Mouse (Mus musculus) kidney, postnatal 25 days (tissue): ENCODE data around the gene Gm49486.
A peak's percentile ranks its signal among the peaks of the same experiment; 100 is the strongest.

ENCODE experiments used
- DNase-seq, 2 experiments: peaks; one replicate each; pipeline ENCODE4 v3.0.0; 2021; ENCODE audit warnings: mixed read lengths in 2 of 2

The Gm49486 gene

DNA sequence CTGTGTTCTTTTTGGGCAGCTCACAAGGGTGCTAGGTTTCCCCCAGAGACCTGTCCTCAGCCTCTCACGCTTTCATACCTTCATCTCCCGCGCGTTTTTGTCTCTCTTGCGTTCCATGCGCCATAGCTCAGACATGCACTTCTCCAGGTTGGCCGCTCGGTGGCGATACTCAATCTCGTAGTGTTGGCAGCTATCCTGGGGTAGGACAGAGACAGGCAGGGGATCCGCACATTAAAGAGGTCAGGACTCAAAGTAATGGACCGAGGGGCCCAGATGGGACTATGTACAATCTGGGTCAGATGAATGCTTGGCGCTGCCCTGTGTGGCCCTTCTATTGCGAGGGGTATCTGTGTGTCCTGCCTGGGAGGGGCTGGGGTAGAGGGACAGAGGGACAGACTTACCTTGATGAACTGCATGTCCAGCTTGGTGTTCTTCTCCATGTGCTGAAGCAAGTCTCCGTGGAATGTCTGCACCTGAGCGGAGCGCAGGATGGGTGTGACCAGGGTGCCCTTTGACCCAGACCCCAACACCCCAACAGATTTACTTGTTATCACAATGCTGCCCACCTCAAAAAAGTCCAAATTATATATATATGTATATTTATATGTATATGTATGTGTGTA is 42.0 kb downstream of the Gm49486 start:
- no peak for DNase-seq

DNA sequence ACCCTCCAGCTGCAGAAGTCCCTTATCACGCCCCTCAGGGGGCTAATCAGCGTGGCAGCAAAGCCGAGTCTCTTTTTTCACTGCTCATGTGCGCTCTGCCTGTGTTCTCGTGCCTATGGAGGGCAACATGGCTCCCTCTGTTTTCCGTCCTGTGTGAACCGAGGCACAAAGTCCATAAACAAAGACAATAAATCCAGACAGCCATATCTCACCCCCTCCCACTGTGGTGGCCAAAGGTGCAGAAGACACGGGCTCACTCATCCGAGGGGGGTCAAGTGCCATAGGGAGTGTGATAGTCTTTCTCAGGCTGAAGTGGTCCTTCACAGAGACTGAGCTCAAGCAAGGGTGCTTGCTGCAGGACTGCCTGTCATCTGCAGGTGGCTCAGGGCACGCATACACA is 43.8 kb downstream of the Gm49486 start:
- no peak for DNase-seq

DNA sequence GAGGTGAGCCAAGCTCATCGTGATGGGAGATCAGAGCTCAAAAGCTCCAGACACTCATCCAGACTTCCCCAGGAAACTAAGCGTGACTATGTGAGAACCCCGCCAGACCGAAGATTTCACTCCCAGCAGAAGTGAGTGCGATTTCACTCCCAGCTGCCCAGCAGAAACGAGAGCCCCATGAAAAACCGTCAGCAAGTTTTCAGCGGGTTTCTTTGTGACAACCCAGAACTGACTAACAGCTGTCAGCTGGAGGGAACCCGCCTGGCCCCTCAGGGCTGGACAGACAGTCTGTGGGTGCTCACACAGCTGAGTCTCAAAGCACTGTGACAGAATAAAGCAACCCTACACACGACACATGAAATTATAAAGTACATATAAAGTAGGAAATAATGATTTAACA is 48.5 kb downstream of the Gm49486 start:
- DNase-seq, result no peak

DNA sequence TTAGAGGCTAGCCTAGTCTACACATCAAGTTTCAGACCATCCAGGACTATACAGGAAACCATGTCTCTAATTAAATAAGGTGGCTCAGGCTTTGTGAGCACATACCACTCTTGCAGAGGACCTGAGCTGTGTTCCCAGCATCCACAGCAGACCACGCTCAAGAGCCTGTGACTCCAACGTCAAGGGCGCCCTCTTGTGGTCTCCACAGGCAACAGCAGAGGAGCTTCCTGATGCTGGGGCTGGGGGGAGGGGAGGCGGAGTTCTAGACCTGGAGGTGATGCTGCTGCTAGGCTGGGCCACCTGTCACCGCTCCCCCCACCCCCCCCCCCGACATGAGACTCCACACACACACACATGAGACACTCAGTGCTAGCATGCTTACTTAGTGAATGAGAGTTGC is 51.0 kb downstream of the Gm49486 start:
- peak in 1 of 2 experiments; percentile 53 for DNase-seq

DNA sequence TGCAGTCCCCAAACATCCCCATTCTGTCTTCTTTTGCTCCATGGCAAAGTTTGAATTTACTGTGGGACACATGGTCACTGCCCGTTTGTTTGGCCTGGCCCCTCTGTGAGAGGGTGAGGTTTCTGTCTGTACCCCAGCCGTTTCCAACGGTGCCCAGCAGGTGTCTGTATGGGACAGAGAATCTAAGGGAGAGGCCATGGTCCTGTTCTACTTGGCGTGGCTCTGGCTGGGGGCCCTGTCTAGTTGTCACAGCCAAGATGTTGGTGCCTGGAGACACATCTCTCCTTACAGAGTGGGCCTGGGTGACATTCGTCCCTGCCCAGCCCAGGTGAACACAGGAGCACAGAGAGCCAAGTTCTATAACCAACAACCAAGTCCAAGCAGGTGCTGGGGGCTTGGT is 51.7 kb downstream of the Gm49486 start:
- no peak for DNase-seq

DNA sequence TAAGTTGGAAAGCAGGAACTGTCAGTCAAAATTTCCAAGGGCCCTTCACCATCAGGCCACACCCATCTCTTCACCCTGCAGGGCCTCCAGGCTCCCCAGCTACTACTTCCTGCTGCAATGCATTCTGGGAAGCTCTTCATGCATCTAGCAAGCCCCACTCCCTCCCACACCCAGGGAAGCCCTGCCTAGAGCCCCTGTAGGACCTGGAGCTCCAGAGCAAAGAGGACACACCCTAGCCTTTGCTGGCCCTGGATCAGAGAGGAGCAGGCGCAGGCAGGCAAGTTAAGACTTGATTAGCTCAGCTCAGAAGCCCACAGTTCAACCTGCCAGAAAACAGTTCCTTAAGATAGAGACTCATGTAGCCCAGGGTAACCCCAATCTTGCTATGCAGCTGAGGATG is 52.2 kb downstream of the Gm49486 start:
- no peak for DNase-seq

DNA sequence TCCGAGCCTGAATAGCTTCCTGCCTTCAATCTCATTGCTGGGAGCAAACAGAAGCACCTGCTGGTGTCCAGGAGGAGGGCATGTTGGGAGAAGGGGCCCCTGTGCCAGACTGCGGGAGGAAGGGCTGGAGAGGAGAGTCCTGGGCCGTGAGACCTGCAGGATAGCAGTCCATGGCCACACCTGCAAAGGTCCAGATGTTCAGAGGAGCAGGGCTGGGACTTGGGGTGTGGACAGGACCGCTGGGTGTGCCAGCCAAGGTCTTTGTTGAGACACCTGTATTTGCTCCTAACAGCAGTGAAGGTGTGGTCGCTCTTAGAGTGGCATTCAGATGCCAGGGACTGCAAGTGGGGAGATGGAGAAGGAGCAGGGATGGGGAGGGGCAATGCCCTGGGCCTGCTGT is 53.2 kb downstream of the Gm49486 start:
- no peak for DNase-seq

DNA sequence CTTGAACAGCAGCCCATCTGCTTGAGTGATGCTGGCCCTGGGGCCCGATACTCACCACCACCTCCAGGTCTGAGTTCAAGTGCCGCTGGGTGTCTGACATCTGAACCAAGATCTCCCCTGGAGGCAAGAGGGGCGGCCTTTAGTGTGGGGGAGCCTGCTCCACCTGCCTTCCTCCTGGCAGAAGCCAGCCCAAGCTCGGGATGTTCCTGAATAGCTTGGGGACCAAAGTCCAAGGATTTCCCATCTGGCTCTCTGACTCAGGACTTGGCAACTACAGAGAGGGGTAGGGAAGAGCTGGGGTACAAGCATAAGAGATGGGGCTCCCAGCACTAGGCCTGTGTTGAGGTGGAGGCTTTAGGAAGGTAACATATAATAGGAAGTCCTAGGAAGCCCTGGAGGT is 54.2 kb downstream of the Gm49486 start:
- DNase-seq, result peak; percentile 54 to 85

DNA sequence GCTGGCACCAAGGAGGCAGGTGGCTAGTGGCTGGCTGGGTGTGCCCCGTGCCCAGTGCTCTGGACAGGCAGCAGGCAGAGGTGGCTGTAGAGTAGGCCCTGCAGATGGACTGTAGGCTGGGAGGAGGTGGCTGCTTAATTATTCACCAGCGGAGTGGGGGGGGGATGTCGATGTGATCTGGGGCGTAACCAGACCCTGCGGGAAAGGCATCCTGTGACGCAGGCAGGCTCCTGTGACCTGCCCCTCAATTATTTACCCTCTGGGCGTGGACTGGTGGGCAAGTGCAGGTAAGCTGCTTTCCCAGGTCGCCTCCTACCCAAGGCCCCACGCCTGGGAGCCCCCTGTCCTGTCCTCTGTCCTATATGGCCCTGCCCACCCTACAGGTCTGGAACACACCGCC is 56.2 kb downstream of the Gm49486 start, which contains the start of gene Baiap2l2:
Gene Baiap2l2, minus strand, starts transcription at position 139 of the 400 bp plus-strand sequence.
- peak; percentile 87 to 94 for DNase-seq

DNA sequence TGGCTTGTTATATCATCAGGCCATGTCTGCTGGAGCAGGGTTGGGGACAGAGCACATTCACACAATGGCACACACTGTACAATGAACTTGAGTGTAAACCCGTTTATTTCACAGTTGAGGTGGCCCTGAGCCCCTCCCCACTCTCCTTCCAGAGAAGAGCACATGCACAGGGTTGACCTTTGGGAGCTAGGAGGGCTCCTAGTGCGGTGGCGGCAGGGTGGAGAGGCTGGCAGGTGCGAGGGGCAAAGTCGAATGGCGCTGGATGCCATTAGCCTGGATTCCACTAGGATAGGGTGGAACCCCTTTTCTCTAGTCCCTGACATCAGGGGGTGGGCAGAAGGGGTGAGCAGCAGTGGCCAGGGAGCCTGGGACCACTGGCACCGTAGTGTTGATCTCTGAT is 57.0 kb downstream of the Gm49486 start:
- DNase-seq, result peak; percentile 69 to 88

DNA sequence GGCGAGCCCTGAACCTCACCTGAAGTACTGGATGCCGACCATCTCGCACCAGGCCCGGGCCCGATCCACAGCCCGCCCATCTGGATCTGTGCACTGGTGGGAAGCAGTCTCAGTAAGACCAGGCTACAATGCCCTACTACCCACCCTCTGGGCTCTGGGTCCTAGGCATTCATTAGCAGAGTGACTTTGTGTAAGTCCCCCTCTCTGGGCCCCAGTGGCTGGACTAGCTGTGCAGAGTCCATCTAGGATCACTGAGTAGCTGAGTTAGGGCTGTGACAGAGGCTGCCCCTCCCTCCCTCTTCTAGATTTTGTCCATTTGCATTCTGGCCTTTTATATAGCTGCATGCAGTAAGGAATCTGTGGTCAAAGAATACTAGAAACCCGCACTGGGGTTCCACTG is 57.9 kb downstream of the Gm49486 start:
- peak; percentile 31 to 82 for DNase-seq

DNA sequence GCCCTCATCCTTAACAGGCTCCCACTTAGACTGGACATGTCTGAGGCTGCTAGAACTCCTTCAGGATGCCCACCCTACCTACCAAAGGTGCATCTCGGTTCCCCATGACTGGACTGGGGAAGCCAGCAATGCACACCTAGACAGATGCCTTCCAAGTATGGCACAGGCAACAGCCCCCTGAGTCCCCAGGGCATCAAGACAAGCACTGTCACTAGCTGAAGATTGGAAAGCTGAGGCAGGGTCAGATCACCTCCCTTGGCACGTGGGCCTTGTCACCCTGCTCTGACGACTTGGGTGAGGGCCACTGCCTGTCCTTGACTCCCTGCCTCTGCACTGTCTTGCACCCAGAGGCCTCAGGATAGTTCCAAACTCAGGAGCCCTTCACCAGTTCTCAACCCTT is 59.2 kb downstream of the Gm49486 start:
- DNase-seq, result no peak

DNA sequence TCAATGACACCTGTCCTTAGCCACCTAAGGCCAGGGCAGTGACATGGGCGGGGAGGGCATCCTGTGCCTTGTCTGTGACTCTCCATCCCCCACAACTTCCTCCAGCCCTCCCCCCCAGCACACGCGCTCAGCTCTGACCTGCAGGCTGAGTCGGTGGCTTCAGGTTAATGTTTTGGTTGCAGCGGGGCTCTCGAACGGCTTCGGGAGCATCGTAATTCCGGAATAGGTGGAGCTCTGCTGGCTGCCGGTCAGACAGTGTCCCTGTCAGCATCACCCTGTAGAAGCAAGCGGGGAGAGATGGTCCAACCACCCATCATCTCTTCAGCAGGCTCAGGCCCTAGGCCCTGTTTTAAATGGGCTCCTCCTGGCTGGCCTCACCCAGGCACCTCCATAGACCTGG is 60.2 kb downstream of the Gm49486 start:
- DNase-seq, result no peak

DNA sequence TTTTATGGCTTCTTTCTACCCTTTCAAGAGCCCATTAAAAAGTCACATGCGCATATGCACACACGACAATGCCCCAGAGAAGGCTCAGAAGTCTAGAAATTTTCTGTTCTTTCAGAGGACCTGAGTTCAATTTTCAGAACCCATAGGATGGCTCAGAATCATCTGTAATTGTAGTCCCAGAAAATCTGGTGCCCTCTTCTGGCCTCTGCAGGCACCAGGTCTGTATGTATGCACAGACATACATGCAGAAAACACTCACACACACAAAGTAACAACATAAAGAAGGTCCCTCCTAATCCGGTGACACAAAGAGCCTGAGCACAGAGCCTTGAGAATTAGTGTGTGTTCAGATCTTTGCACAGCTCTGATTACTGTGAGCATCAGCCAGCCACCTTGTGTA is 61.1 kb downstream of the Gm49486 start:
- no peak for DNase-seq

DNA sequence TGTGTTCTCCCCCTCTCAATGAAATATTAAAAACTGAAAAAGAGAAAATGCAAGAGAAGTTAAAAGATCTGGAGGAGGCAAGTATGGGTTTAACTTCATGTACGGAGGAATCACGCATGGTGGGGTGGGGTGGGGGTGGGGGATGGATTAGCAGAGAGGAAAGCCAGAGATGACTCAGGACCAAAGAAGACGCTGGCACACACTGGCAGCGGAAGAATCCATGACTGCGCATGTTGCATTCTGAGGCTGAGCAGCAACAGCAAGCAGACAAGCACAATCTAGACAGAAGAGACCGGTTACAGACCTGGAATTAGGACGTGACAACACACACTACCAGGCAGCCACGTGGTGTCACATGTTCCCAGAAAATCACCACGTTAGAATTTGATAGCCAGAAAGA is 63.6 kb downstream of the Gm49486 start:
- DNase-seq, result no peak

DNA sequence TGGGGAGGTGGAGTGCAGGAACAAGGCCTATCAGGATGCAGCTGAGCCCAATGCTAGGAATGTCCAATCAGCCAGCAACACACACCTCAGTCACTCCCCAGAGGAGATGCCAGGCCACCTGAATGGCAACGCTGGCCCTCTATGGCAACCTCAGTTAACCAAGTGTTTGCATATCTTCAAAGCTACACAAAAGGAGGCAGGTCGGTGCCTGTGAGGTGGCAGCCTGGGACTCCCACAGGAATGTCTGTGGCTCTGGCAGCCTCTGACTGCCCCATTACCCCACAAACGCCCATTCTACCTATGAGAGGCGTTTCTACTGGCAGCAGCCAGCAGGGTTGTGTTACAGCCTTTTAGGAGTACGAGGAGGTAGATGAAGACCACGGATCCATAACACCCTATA is 69.4 kb downstream of the Gm49486 start:
- DNase-seq, result no peak

DNA sequence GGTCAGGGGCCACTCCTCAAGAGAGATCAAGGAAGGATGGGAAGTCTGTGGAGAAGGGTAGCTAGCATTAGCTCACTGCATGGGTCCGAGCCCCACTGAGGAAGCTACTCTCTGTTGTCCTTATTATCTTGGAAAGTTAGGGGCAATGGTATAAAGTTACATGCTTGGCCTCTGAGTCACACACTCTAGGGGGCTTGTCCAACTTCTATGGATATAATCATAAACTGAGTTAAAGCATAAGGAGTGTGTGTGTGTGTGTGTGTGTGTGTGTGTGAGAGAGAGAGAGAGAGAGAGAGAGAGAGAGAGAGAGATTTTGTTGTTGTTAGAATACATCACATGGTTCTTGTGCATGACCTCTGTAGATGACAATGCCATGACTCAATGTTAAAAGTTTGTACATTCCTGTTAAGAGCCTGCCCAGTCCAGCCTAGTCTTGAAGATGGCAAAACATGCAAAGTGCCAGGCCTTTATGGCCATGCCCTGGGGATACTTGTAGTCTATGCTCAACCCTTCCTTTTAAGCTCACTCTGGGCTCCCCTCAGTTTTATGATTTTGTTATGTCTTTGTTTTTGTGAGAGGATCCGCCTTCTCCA is 70.5 kb downstream of the Gm49486 start:
- DNase-seq, result no peak

DNA sequence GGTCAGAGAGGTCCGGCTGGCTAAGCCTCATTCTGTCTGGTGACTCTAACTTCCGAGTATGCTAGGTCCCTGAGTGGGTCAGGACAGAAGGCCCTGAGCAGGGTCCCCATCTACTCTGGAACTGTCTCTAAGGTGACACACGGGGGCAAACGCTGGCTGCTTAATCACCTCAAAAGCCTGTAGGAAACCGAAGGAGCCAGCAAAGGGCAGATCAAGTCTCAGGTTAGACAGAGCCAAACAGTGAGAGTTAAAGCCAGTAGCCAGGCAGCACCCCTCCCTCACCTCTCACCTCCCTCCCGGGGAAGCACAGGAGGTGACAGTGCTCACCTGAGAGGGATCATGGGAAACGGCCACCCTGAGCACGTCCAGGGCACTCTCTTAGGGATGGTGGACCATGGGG is 74.5 kb downstream of the Gm49486 start:
- peak in 1 of 2 experiments; percentile 27 for DNase-seq

DNA sequence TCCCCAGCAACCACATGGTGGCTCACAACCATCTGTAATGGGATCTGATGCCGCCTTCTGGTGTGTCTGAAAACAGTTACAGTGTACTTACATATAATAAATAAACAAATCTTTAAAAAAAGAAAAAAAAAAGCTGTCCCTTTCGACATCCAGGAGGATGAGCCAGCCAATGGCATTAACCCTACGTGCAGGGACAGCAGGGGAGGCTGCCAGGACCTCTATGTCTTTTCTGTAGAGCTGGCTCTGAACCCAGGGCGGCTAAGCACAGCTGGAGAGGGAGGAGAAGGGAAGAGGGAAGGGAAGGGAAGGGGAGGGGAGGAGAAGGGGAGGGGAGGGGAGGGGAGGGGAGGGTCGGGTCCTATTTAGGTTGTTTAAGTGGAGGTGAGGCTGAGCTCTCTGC is 75.6 kb downstream of the Gm49486 start:
- DNase-seq, result no peak

DNA sequence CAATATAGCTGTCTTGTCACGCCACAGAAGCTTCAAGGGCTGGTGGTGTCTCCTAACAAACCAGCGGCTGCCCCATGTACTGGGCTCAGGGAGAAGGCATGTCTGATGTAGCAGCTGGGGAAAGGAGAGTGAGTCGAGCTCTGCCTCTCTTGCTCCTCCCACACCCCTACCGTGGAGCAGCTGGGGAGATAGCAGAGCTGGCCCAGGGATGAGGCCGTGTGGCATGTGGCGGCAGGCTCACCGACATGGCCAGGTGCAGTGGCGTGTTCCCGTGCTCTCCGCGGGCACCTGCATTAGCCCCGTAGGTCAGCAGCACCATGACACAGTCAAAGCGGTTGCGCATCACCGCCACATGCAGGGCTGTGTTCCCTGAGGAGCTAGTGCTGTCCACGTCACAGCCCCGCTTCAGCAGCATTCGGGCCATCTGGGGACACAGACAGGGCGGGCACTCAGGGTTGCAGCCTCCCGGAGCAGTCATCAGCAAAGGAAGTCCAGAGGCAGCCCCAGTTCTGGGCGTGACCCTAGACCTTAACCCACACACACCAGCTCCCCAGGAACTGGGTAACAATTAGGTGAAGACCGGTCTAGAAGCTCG is 76.9 kb downstream of the Gm49486 start:
- DNase-seq, result peak in 1 of 2 experiments; percentile 20
